Mouse (Mus musculus): ENCODE measurements at regions not wholly inside any gene's neighbourhood (a gene's known extent, or its start where the extent isn't known, plus 50 kb on each side); places are given as distances from the start of the nearest gene placed in this dataset.

DNA sequence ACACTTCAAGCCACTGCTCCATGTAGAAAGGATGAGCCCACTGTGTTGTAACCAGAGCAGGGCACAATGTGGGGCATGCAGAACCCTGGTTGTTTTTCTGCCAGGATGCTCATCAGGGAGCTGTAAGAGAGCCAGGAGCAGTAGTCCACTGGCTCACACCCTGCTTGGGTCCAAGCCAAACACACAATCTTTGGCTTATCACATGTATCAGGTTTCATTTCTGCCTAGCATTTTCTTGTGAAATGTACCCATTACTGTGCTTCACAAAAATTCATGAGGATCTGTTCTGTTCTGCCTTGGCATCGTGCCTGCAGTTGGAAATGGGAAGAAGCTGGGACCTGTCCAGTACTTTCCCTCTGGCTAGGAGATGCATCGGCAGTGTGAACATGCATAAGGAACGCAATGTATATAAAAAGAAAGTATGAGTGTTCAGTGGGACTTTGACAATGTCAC, 491.6 kb upstream of the Igfbp3 start:
- TF ChIP-seq USF1 (IDR thresholded peaks at IDR 0.05; ENCODE audit: low read depth) (no peak), MAX (IDR thresholded peaks at IDR 0.05; ENCODE audit: low read depth) (no peak), POLR2A (IDR thresholded peaks at IDR 0.05; ENCODE audit: insufficient read length, low read depth) (no peak)
